Mouse (Mus musculus): ENCODE measurements around the gene Polr2a. TPM values are rescaled to one million over a fixed set of nuclear protein-coding genes. Genes with fewer than 3 reads are reported as not detected.
A peak's percentile ranks its signal among the peaks of the same experiment; 100 is the strongest.

The Polr2a gene
- polyA plus RNA-seq, 1 experiment from 2014 or later, result 46.5 TPM

DNA sequence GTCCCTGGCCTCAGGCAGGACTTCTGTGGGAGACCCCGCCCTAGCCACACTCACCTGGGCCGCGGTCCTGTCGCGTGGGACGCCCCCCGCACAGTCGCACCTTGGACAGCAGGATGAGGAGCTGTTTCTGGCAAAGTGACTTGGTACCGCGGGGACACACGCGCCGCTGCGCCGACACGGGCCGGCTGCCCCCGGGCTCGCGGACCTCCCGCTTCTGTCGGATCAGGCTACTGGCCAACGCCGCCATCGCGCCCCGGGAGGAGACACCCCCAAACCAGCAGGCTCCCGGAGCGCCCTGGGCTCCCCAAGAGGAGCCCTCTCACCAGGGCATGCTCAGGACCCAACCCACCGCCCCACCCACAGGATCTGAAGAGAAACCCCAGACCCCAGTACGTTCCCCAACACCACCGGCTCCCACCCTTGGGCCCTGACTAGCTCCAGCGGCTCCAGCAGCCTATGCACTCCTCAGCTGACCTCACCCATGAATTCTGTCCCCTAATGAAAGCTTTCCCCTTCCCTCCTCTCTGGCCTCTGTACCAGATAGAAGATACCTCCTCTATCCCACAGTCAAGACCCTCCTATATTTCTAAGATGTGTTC lies 43.0 kb upstream of the Polr2a start, which contains the start of gene Fgf11:
Gene Fgf11, minus strand, starts transcription at position 479 of the 599 bp plus-strand sequence.
- Histone ChIP-seq H3K9ac (ENCODE audit: low read depth, low read length) (peak within 1 kb of the TSS; percentile 72), H3K9me3 (ENCODE audit: control insufficient read depth, low read length) (no peaks in the 10 kb centered on the region), H3K27me3 (ENCODE audit: control insufficient read depth, insufficient read depth, low read length) (peaks cover 54% of the 10 kb centered on the region), H3K36me3 (ENCODE audit: control insufficient read depth, insufficient read depth, low read length) (no peaks in the 10 kb centered on the region), H3K4me3 (ENCODE audit: low read depth, low read length) (peak within 1 kb of the TSS; percentile 54), H3K27ac (ENCODE audit: low read depth, low read length) (peak within 1 kb of the TSS; percentile 89), H3K4me2 (replicated peaks; ENCODE audit: low read depth, low read length) (peak within 1 kb of the TSS; percentile 73), H3K4me1 (replicated peaks; ENCODE audit: control insufficient read depth, insufficient read depth, low read length) (peaks cover 17% of the 10 kb centered on the region)
- under 1% methylated on average over 31 of the region's 33 CpGs for WGBS
- no peak for ATAC-seq (ENCODE audit: low FRiP score)
- DNase-seq (ENCODE audit: low spot score), result peak; percentile 35

DNA sequence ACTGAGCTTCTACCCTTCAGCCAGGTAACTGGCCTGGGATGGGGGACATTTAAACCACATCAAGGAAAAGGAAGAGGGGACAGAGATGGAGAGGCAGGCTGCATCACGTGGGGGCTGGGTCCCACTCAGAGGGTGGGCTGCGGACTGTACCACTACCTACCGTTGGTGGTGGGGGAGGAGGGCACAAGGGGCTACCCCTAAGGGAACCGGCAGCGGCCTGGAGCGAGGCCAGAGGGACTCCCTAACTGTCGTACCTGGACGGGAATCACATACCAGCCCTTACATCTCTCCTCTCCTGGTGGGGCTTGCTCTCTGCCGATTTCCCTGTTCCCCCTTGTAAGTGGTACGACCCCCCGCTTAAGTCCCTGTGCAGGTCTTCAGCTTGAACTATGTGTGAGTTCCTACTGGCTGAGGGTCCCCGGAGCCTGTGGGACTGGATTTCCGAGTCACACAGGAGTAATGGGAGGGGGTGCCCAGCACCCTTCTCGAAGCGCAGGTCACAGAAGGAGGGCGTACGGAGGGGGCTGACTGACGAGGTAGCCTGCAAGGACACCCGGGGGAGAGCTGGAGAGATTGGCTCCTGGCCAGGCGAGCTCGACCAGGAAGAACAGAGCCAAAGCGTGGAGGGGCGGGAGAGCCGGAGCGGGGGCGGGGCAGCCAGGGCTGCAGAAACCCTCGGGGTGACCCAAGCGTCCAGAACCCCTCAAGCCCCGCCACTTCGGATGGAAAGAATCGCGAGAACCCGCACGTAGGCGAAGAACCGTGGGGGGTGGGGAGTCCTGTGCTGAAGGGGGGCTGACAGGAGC lies 42.2 kb upstream of the Polr2a start:
- peak; percentile 82 for DNase-seq (ENCODE audit: low spot score)
- Histone ChIP-seq H3K9me3 (ENCODE audit: control insufficient read depth, low read length) (no peaks in the 10 kb centered on the region), H3K27ac (ENCODE audit: low read depth, low read length) (peak overlapping the region; percentile 89), H3K4me2 (replicated peaks; ENCODE audit: low read depth, low read length) (peak overlapping the region; percentile 73), H3K9ac (ENCODE audit: low read depth, low read length) (peak overlapping the region; percentile 72), H3K27me3 (ENCODE audit: control insufficient read depth, insufficient read depth, low read length) (peaks cover 54% of the 10 kb centered on the region), H3K36me3 (ENCODE audit: control insufficient read depth, insufficient read depth, low read length) (no peaks in the 10 kb centered on the region), H3K4me3 (ENCODE audit: low read depth, low read length) (peak overlapping the region; percentile 54), H3K4me1 (replicated peaks; ENCODE audit: control insufficient read depth, insufficient read depth, low read length) (peaks cover 19% of the 10 kb centered on the region)
- WGBS, result under 1% methylated on average over 36 of the region's 36 CpGs
- peak; percentile 66 for ATAC-seq (ENCODE audit: low FRiP score)

DNA sequence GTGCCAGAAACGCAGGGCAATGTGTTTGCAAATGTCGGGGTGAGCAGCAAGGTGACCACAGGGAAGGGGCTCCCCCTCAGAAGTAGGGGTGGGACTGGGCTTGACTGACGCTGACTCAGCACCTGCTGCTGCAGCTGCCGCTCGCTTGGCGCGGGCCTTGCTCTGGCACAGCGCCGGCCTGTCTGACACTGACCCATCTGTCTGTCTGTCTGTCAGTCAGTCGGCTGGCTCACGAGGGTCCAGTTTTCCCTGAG lies 41.6 kb upstream of the Polr2a start:
- peak overlapping the region; percentile 54 for H3K4me3 ChIP-seq (ENCODE audit: low read depth, low read length)
- ATAC-seq (ENCODE audit: low FRiP score) (peak; percentile 18; the same call in 1 of the 2 replicates), DNase-seq (ENCODE audit: low spot score) (no peak)
- H3K9me3 ChIP-seq (ENCODE audit: control insufficient read depth, low read length), result no peaks in the 10 kb centered on the region
- peak overlapping the region; percentile 72 for H3K9ac ChIP-seq (ENCODE audit: low read depth, low read length)
- peak overlapping the region; percentile 73 for H3K4me2 ChIP-seq (replicated peaks; ENCODE audit: low read depth, low read length)
- H3K27me3 ChIP-seq (ENCODE audit: control insufficient read depth, insufficient read depth, low read length), result peaks cover 49% of the 10 kb centered on the region
- H3K27ac ChIP-seq (ENCODE audit: low read depth, low read length), result peak overlapping the region; percentile 89
- WGBS, result 4% methylated on average over 11 of the region's 11 CpGs
- H3K36me3 ChIP-seq (ENCODE audit: control insufficient read depth, insufficient read depth, low read length), result no peaks in the 10 kb centered on the region
- H3K4me1 ChIP-seq (replicated peaks; ENCODE audit: control insufficient read depth, insufficient read depth, low read length), result peaks cover 19% of the 10 kb centered on the region

DNA sequence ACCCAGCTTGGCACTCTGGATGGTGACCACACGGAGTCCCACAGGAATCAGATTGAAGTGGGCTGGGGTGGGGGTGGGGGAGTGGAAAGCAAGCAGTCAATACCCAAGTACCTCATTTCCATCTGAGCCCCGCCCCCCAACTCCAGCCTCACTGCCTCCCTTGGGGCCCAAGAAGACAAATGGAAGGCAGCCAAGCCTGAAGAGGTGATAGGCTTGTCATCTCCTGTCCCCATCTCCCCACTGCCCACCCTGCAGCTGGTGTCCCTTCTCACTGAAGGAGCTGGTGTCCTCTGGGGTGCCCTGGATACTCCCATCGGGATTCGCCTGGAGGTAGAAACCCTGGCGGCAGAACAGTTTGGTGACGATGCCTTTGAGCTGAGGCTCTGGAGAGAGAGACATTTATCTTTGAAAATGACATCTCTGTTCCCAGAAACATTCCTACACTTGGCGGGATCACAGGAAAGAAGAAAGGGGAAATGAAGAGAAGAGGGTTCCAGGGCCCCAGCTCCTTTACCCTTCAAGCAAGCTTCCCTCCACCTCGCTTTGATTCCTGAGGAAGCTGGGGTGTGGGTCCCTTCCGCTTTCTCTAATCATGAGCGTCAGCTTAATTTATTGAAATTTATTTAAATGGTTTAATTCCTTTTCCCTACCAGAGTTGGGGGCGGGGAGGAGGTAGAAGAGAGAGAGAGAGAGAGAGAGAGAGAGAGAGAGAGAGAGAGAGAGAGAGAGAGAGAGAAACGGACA lies 41.1 kb upstream of the Polr2a start:
- H3K9ac ChIP-seq (ENCODE audit: low read depth, low read length), result peak overlapping the region; percentile 11; the same call in 1 of the 2 replicates
- H3K4me1 ChIP-seq (replicated peaks; ENCODE audit: control insufficient read depth, insufficient read depth, low read length), result peaks cover 19% of the 10 kb centered on the region

DNA sequence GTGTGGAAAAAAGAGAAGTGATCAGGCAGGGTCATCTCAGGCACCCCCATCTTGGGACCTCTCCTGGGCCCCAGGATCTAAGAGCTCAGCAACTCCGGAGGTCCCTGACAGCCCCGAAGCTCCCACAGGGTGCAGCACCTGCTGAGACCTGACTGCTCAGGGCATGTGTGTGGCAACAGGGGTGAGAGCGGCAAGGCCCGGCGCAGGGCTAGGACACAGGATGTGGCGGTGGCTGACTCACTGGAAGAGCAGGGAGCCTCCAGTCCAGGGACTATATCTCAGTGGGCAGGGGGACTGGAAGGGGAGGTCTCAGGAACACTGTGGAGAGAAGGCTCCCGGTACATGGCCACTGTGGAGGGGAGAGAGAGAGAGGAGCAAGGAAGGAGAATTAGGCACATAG lies 39.5 kb upstream of the Polr2a start:
- ATAC-seq (ENCODE audit: low FRiP score) (no peak), DNase-seq (ENCODE audit: low spot score) (no peak)
- H3K4me3 ChIP-seq (ENCODE audit: low read depth, low read length), result no peak overlapping the region
- peaks cover 12% of the 10 kb centered on the region for H3K4me1 ChIP-seq (replicated peaks; ENCODE audit: control insufficient read depth, insufficient read depth, low read length)
- no peak overlapping the region for H3K9ac ChIP-seq (ENCODE audit: low read depth, low read length)
- no peak overlapping the region for H3K4me2 ChIP-seq (replicated peaks; ENCODE audit: low read depth, low read length)
- no peaks in the 10 kb centered on the region for H3K36me3 ChIP-seq (ENCODE audit: control insufficient read depth, insufficient read depth, low read length)
- no peaks in the 10 kb centered on the region for H3K9me3 ChIP-seq (ENCODE audit: control insufficient read depth, low read length)
- peaks cover 28% of the 10 kb centered on the region for H3K27me3 ChIP-seq (ENCODE audit: control insufficient read depth, insufficient read depth, low read length)
- no peak overlapping the region for H3K27ac ChIP-seq (ENCODE audit: low read depth, low read length)
- WGBS, result 69% methylated on average over 7 of the region's 7 CpGs

More for the DNA sequence above, 41.1 kb upstream of the Polr2a start:
- H3K36me3 ChIP-seq (ENCODE audit: control insufficient read depth, insufficient read depth, low read length), result no peaks in the 10 kb centered on the region
- peak overlapping the region; percentile 54 for H3K4me3 ChIP-seq (ENCODE audit: low read depth, low read length)
- H3K4me2 ChIP-seq (replicated peaks; ENCODE audit: low read depth, low read length), result peak overlapping the region; percentile 73
- peak; percentile 76 for DNase-seq (ENCODE audit: low spot score)
- peak overlapping the region; percentile 89 for H3K27ac ChIP-seq (ENCODE audit: low read depth, low read length)
- peak; percentile 30; the same call in 1 of the 2 replicates for ATAC-seq (ENCODE audit: low FRiP score)
- 20% methylated on average over 11 of the region's 12 CpGs for WGBS
- H3K27me3 ChIP-seq (ENCODE audit: control insufficient read depth, insufficient read depth, low read length), result peaks cover 44% of the 10 kb centered on the region
- H3K9me3 ChIP-seq (ENCODE audit: control insufficient read depth, low read length), result no peaks in the 10 kb centered on the region

DNA sequence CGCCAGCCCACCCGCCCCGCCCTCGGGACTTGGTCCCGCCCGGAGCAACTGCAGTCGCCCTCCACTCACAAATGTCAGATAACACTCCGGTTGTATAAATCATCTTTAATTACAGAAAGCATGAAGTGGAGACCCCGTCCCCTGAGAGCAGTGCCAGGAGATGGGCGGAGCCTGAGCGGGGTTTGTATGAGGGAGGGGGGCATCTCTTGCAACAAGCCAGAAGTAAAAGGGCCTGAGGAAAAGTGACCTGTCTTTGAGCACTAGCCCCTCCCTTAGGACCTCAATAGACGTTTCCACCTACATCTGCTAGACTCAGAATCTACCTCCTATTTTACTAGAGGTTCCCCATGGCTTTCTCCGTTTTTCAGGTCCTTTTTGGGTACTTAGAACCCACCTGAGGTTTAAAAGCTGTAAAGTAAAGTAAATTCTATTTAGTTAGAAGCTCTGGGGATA lies 37.6 kb upstream of the Polr2a start:
- Histone ChIP-seq H3K27me3 (ENCODE audit: control insufficient read depth, insufficient read depth, low read length) (peaks cover 11% of the 10 kb centered on the region), H3K27ac (ENCODE audit: low read depth, low read length) (no peak overlapping the region), H3K36me3 (ENCODE audit: control insufficient read depth, insufficient read depth, low read length) (no peaks in the 10 kb centered on the region), H3K4me3 (ENCODE audit: low read depth, low read length) (peak overlapping the region; percentile 33), H3K9ac (ENCODE audit: low read depth, low read length) (0 out of 2 replicates have a peak overlapping the region, but pooled peaks have one; percentile 4), H3K9me3 (ENCODE audit: control insufficient read depth, low read length) (no peaks in the 10 kb centered on the region), H3K4me2 (replicated peaks; ENCODE audit: low read depth, low read length) (peak overlapping the region; percentile 83), H3K4me1 (replicated peaks; ENCODE audit: control insufficient read depth, insufficient read depth, low read length) (peaks cover 6% of the 10 kb centered on the region; the same call in 1 of the 2 replicates)
- ATAC-seq (ENCODE audit: low FRiP score) (no peak), DNase-seq (ENCODE audit: low spot score) (no peak)
- WGBS, result 2% methylated on average over 13 of the region's 13 CpGs

DNA sequence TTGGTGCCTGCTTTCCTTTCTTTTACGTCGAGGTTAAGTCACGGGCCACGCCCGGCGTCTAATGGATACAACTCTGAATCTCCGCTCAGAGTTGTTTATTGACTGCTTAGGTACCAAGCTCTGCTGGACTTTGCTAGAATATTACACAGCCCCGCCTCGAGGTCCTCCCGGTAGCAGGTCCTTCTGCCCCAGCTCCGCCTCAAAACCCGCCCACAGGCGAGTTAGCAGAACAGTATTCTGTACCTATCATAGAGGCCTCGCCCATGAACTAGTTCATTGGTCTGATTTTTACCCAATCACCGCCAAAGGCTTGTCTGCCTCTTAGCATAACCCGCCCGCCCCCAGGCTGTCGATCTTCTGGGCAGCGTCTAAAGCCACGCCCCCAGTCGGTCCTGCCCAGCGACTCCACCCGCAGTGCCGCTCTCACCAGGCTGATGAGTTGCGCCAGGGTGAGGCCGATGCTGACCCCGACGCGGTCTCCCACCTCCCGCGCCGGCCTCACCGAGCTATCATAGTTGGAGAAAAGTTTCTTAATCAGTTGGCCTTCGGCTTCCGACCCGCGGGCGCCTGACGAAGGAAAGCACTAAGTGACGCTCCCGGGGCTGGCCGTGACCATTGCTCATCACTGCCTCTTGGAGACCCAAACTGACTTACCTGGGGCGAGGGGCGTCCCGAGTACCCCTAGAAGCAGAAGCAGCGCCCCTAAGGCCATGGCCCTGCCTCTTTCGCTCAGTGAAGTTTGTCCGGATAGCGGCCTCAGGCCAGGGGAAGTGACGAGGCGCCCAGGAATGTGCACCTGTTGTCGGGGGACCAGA lies 36.9 kb upstream of the Polr2a start, which contains the start of gene Chrnb1:
Gene Chrnb1, minus strand, starts transcription at position 776 of the 815 bp plus-strand sequence.
- Histone ChIP-seq H3K27me3 (ENCODE audit: control insufficient read depth, insufficient read depth, low read length) (peaks cover 11% of the 10 kb centered on the region), H3K4me2 (replicated peaks; ENCODE audit: low read depth, low read length) (peak within 1 kb of the TSS; percentile 83), H3K36me3 (ENCODE audit: control insufficient read depth, insufficient read depth, low read length) (no peaks in the 10 kb centered on the region), H3K27ac (ENCODE audit: low read depth, low read length) (no peak within 1 kb of the TSS), H3K4me3 (ENCODE audit: low read depth, low read length) (peak within 1 kb of the TSS; percentile 33), H3K9me3 (ENCODE audit: control insufficient read depth, low read length) (no peaks in the 10 kb centered on the region), H3K4me1 (replicated peaks; ENCODE audit: control insufficient read depth, insufficient read depth, low read length) (peaks cover 6% of the 10 kb centered on the region; the same call in 1 of the 2 replicates), H3K9ac (ENCODE audit: low read depth, low read length) (0 out of 2 replicates have a peak within 1 kb of the TSS, but pooled peaks have one; percentile 4)
- peak; percentile 88 for ATAC-seq (ENCODE audit: low FRiP score)
- DNase-seq (ENCODE audit: low spot score), result peak; percentile 89
- 2% methylated on average over 52 of the region's 52 CpGs for WGBS

DNA sequence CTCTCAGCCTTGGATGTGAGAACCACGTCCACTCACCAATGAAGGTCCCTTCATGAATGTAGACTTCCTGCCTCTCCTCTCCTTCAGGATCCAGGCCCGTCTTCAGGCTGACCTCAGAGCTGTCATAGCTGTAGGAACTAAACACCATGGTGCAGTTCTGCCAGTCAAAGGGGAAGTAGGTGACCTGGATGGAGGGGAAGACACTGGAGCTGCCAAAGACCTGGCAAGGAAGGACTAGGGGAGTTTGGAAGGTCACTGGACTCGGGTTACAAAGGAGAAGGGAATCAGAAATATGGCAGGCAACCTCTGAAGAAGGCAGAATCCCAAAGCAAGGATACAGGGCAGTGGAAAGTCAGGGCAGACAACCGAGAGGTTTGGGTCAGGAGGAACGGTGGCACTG lies 35.0 kb upstream of the Polr2a start:
- Histone ChIP-seq H3K9ac (ENCODE audit: low read depth, low read length) (no peak overlapping the region), H3K27ac (ENCODE audit: low read depth, low read length) (no peak overlapping the region), H3K4me3 (ENCODE audit: low read depth, low read length) (no peak overlapping the region), H3K4me2 (replicated peaks; ENCODE audit: low read depth, low read length) (no peak overlapping the region), H3K36me3 (ENCODE audit: control insufficient read depth, insufficient read depth, low read length) (no peaks in the 10 kb centered on the region), H3K27me3 (ENCODE audit: control insufficient read depth, insufficient read depth, low read length) (peaks cover 9% of the 10 kb centered on the region), H3K9me3 (ENCODE audit: control insufficient read depth, low read length) (no peaks in the 10 kb centered on the region), H3K4me1 (replicated peaks; ENCODE audit: control insufficient read depth, insufficient read depth, low read length) (0 out of 2 replicates have a peak, but pooled peaks cover 2% of the 10 kb centered on the region)
- ATAC-seq (ENCODE audit: low FRiP score), result no peak
- 69% methylated on average over 5 of the region's 5 CpGs for WGBS
- DNase-seq (ENCODE audit: low spot score), result no peak
